8 mouse cellular contexts compared by ENCODE assay signal in the genomic region with DNA sequence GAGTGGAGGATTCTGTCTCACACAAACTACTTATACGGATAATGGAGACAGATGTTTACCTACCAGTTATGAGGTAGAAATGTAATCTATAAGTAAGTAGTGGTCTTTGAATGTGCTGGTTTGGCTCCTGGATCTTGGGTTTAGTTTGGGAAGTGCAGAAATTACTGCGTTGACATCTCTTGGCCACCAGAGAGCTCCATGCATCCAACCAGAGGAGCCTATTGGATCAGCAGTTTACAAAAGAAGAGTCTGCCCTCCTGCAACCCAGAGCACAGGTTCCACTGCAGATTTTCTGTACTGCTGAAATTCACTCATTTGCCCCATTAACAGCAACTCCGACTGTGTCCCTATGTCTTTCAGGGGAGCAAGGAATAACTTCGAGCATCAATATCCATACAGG.
DNase-seq lines count a peak whose midpoint lies in the region; ATAC-seq and TF ChIP-seq lines count a peak whose summit lies in the region.

No protein-coding gene starts in this region.

- no peak overlapping the region for H3K27ac ChIP-seq in liver, embryonic 14.5 days
- H3K27ac ChIP-seq in forebrain, embryonic 14.5 days (ENCODE audit: low read depth, low read length), result no peak overlapping the region
- H3K27ac ChIP-seq in midbrain, embryonic 15.5 days, result no peak overlapping the region

- no peak overlapping the region for H3K9ac ChIP-seq in liver, embryonic 14.5 days (replicated peaks)
- no peak overlapping the region for H3K9ac ChIP-seq in forebrain, embryonic 14.5 days (ENCODE audit: low read length)
- no peak overlapping the region for H3K9ac ChIP-seq in midbrain, embryonic 15.5 days

- no peaks in the 10 kb centered on the region for H3K27me3 ChIP-seq in liver, embryonic 14.5 days (ENCODE audit: control insufficient read depth, insufficient read depth, low read length)
- H3K27me3 ChIP-seq in forebrain, embryonic 14.5 days (replicated peaks; ENCODE audit: control insufficient read depth, insufficient read depth, low read length), result no peaks in the 10 kb centered on the region
- H3K27me3 ChIP-seq in midbrain, embryonic 15.5 days (replicated peaks), result peaks cover 11% of the 10 kb centered on the region

- TF ChIP-seq EP300 in liver, embryonic 14.5 days (IDR thresholded peaks at IDR 0.05; ENCODE audit: low read depth), result no peak

- DNase-seq in adrenal gland, postnatal 14 days, result peak; percentile 9
- DNase-seq in adrenal gland, postnatal 4 days (ENCODE audit: low spot score in 2 of 2), result no peak
- DNase-seq in liver, embryonic 14.5 days (ENCODE audit: low read depth in 3 of 3, low spot score in 3 of 3), result no peak
- no peak for DNase-seq in liver
- peak; percentile 52 for DNase-seq in forebrain, embryonic 14.5 days (ENCODE audit: low spot score)
- no peak for DNase-seq in thymus, adult 18-20 months

- TF ChIP-seq CTCF in liver, embryonic 14.5 days (IDR thresholded peaks at IDR 0.05; ENCODE audit: low read depth), result peak; percentile 35

- H3K4me1 ChIP-seq in liver, embryonic 14.5 days (replicated peaks; ENCODE audit: control insufficient read depth in 2 of 2, insufficient read depth in 2 of 2, low read length in 1 of 2), result no peaks in the 10 kb centered on the region; a peak in 1 of 4 replicates
- H3K4me1 ChIP-seq in forebrain, embryonic 14.5 days (ENCODE audit: control insufficient read depth, insufficient read depth, low read length), result no peaks in the 10 kb centered on the region
- H3K4me1 ChIP-seq in midbrain, embryonic 15.5 days, result no peaks in the 10 kb centered on the region

- 30% methylated on average over 4 of the region's 4 CpGs for WGBS in liver, embryonic 14.5 days (ENCODE audit: insufficient replicate concordance)
- WGBS in forebrain, embryonic 14.5 days, result 39% methylated on average over 4 of the region's 4 CpGs
- 30% methylated on average over 4 of the region's 4 CpGs for WGBS in midbrain, embryonic 15.5 days

- H3K4me2 ChIP-seq in liver, embryonic 14.5 days (ENCODE audit: low read depth), result no peak overlapping the region
- no peak overlapping the region for H3K4me2 ChIP-seq in forebrain, embryonic 14.5 days (ENCODE audit: low read length)
- no peak overlapping the region for H3K4me2 ChIP-seq in midbrain, embryonic 15.5 days

- no peaks in the 10 kb centered on the region for H3K36me3 ChIP-seq in liver, embryonic 14.5 days (replicated peaks; ENCODE audit: control insufficient read depth, insufficient read depth, low read depth)
- H3K36me3 ChIP-seq in forebrain, embryonic 14.5 days (ENCODE audit: control insufficient read depth, insufficient read depth, low read length), result no peaks in the 10 kb centered on the region
- no peaks in the 10 kb centered on the region for H3K36me3 ChIP-seq in midbrain, embryonic 15.5 days (replicated peaks)

- H3K4me3 ChIP-seq in liver, embryonic 14.5 days (ENCODE audit: insufficient read depth in 1 of 2, low read depth in 2 of 2, low read length in 2 of 2), result no peak overlapping the region
- H3K4me3 ChIP-seq in forebrain, embryonic 14.5 days (ENCODE audit: low read depth, low read length), result no peak overlapping the region
- H3K4me3 ChIP-seq in midbrain, embryonic 15.5 days, result no peak overlapping the region

- no peak for ATAC-seq in liver, embryonic 14.5 days (ENCODE audit: insufficient read depth)
- ATAC-seq in forebrain, embryonic 14.5 days, result peak; percentile 46
- ATAC-seq in midbrain, embryonic 15.5 days (replicated peaks), result peak; percentile 62; the same call in 1 of the 2 replicates
- ATAC-seq in erythroid progenitor cell, adult 5-6 weeks (replicated peaks; ENCODE audit: low FRiP score, poor library complexity, severe bottlenecking), result no peak

- no peaks in the 10 kb centered on the region for H3K9me3 ChIP-seq in liver, embryonic 14.5 days (ENCODE audit: control insufficient read depth, low read length)
- no peaks in the 10 kb centered on the region for H3K9me3 ChIP-seq in forebrain, embryonic 14.5 days (replicated peaks; ENCODE audit: control insufficient read depth, low read length)
- no peaks in the 10 kb centered on the region for H3K9me3 ChIP-seq in midbrain, embryonic 15.5 days

Comparison
In these comparisons a context has a peak if more than half of its experiments do, and no peak if none do; other contexts are left out.
1. DNase-seq: peak in adrenal gland, postnatal 14 days (single experiment) and forebrain, embryonic 14.5 days (single experiment); none in adrenal gland, postnatal 4 days (0 of 2), liver, embryonic 14.5 days (0 of 3), liver (single experiment) and thymus, adult 18-20 months (0 of 2).
2. ATAC-seq: peak in forebrain, embryonic 14.5 days (single experiment) and midbrain, embryonic 15.5 days (single experiment); none in liver, embryonic 14.5 days (single experiment) and erythroid progenitor cell, adult 5-6 weeks (single experiment).